Mouse (Mus musculus) left cerebral cortex, adult 2 months (tissue): Measurements from ENCODE around the gene Slc51a. TPM values are rescaled to one million over a fixed set of nuclear protein-coding genes. Genes with fewer than 3 reads are reported as not detected.

ENCODE experiments used
- DNase-seq, 2 experiments: peaks; one replicate each; pipeline ENCODE4 v3.0.0; 2021 to 2022; ENCODE audit warnings: low spot score in 2 of 2, mixed read lengths in 1 of 2; ENCODE audit errors: extremely low spot score in 1 of 2
- H3K27ac ChIP-seq: fragments of 200-600 bp; 2 replicates; pipeline ENCODE4 v1.8.1; 2022
- H3K4me3 ChIP-seq: fragments of 200-600 bp; 2 replicates; pipeline ENCODE4 v1.8.1; 2022
- CTCF ChIP-seq: fragments of 200-600 bp; IDR thresholded peaks from 2 replicates; pipeline ENCODE4 v1.8.1; 2022; ENCODE audit warnings: antibody characterized with exemption, mild to moderate bottlenecking, moderate library complexity
- intact Hi-C: fragments of 180-260 bp; cut with DNase I; formaldehyde crosslinking; loops from one replicate; pipeline ENCODE4 v1.15.1; 2025
- total RNA-seq, 2 experiments: library from RNA; stranded (reverse); gene quantifications; 2 replicates each; pipeline ENCODE4 v1.2.3; 2021

Slc51a gene
- total RNA-seq, 2 experiments from 2014 or later: not detected

DNA sequence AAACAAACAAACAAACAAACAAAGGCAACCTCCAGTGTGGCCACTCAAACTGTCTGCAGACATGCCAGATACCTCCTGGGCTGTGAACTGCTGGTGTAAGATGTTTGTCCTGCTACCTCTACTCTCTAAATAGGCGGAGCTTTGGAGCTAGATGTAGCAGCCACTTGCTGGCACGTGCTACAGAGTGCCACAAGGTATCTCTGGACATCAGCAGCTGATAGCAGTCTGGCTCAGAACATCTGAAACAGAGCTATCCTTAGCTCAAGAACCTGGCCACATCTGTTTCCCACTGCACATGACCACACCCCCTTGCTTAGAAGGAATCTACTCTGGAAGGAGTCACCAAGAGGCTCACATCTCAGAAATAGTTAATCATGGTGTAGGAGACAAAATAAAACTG, 2.5 kb downstream of the Slc51a start:
- no peak for DNase-seq
- Histone ChIP-seq H3K4me3 (no peak overlapping the region), H3K27ac (no peak overlapping the region)
- intact Hi-C loops: no loop called here
- no peak for TF ChIP-seq CTCF

DNA sequence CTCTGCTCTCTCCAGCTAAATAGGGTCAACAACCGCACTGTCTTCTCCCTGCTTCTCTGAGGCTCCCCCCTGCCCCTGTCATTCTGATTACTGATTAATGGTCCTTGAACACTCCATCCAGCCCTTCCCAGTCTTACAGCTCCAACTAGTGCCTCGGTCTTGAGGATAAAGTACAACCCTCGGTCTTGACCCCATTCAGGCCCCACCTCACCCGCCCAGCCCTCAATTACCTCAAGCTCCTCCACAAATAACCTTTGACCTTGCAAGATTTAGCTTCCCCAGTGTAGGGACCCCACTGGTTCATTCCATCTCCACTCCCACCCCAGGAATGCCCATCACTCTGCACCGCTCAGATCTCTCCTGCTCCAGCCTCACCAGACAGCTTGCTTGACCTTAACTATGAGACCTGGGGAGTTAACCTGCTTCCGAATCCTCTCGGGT, 3.2 kb downstream of the Slc51a start:
- no peak overlapping the region for H3K27ac ChIP-seq
- no peak for TF ChIP-seq CTCF
- intact Hi-C loops: no loop called here
- DNase-seq: no peak
- no peak overlapping the region for H3K4me3 ChIP-seq

DNA sequence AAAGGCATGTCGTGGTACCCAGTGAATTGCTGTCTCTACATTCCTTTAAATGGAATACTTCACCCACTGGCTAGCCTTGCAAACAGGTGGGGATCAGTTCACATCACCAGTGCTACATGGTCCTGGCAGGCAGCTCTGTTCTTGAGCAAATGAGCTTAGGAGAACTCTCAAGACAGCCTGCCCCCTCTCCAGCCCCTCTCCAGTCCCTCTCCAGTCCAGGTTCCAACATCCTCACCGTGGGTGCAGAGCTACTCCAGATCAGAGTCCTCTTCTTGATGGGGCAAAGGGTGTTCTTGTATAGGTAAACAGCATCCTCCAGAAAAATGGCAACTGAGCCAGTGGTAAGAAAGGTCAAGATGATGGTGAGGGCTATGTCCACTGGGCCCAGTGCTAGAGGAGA, 8.3 kb downstream of the Slc51a start:
- DNase-seq: no peak
- TF ChIP-seq CTCF: no peak
- H3K4me3 ChIP-seq: no peak overlapping the region
- intact Hi-C loops: no loop called here
- H3K27ac ChIP-seq: no peak overlapping the region

DNA sequence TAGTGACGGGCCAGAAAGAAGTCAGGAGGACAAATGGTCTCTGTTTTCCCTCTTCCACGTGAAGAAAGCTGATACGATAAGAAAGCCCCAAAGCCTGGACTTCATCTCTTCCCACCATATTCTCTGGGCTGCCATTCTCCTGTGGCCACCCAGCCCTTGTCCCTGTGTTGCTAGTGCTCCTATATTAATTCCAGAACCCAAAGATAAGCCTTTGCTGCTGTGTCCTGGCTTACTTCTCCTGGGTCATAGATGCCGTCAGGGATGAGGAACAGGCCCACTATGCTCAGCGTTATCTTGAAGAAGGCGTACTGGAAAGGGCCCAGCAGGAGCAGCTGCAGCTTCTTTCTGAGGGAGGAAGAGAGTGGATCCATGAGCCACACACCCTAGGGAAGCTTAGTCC, 10.4 kb downstream of the Slc51a start:
- H3K27ac ChIP-seq: no peak overlapping the region
- no peak for DNase-seq
- H3K4me3 ChIP-seq: no peak overlapping the region
- no peak for TF ChIP-seq CTCF
- intact Hi-C loops: no loop called here

DNA sequence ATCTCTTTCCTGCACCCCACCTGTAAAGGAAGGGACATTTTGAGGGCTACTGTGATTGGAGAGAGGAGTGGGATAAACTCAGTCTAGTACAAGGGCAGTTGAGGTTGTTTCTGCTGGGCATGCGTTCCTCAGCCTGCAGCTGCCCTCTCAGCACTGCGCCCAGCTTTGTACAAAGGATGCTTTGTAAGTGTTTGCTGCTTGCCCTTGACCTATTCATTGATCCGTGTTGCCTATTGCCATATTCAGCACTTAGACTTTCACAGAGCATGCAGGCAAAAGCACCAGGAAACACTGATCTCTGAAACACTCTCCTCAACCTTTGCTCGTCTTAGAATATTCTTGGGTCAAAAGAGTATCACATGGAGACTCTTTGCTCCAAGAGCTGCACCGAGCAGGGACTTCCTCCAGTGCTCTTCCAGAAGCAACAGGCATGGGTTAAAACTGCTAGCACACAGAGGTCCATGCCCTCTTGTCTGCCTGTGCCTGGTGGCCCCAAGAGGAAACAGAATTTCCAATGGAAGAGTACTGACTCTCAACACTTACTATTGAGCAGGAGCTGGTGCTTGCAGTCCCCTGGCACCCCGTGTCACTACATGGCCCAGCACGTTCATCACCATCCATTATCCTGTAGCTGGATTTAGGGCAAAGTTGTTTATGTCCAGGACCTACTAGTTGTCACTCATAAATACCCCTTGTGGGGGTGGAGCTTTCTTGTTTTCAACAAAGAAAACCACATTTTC, 15.2 kb downstream of the Slc51a start:
- no peak for DNase-seq
- peak overlapping the region; percentile 22 for H3K27ac ChIP-seq
- TF ChIP-seq CTCF: no peak
- intact Hi-C loops: no loop called here
- no peak overlapping the region for H3K4me3 ChIP-seq

DNA sequence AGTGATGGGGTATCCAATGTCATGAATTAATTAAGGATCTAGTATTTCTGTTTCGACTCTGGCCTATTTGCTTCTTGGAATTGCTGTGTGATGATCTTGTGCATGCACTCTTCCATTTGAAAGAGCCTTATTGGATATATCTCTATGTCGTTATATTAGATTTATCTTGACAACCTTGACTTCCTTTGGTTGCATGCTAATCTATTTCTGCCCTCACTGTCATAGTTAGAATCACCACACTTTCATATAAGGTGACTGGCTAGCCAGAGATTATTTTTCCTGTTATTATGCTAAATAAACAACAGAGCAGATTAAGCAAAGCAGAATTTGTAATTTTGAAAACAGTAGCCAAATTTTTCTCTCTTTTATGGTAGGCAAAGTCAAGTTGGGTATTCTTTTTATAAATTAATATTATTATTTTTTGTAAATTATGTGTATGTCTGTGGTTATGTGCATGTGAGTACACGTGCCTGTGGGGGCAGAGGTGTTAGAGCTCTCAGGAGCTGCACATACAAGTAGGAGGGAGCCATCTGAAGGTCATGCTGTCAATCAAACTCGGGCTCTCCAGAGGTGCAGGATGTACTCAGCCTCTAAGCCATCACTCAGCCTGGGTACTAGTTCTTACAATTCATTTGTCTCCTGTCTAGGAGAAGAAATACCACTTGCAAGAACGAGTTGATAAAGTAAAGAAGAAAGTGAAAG, 18.1 kb downstream of the Slc51a start:
- TF ChIP-seq CTCF: no peak

DNA sequence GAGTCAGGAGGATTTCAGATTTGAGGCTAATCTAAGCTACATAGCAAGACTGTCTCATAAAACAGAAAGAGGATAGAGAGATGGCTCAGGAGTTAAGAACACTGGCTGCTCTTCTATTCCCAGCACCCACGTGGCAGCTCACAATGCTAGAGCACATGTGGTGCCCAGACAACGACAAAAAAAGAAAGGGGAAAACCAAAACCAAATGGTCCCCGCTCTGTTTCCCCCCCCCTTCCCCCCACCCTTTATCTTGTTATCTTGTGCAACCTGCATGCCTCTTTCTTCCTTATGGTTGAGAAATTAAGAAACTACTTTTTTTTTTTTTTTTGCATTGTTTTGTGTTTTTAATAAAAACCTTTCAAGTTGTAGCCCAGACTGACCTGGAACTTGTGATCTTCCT, 19.2 kb downstream of the Slc51a start:
- H3K27ac ChIP-seq: no peak overlapping the region
- TF ChIP-seq CTCF: no peak
- intact Hi-C loops: no loop called here
- DNase-seq: no peak
- H3K4me3 ChIP-seq: no peak overlapping the region

More for the DNA sequence above, 18.1 kb downstream of the Slc51a start:
- Histone ChIP-seq H3K27ac (no peak overlapping the region), H3K4me3 (no peak overlapping the region)
- DNase-seq: no peak
- intact Hi-C loops: no loop called here

DNA sequence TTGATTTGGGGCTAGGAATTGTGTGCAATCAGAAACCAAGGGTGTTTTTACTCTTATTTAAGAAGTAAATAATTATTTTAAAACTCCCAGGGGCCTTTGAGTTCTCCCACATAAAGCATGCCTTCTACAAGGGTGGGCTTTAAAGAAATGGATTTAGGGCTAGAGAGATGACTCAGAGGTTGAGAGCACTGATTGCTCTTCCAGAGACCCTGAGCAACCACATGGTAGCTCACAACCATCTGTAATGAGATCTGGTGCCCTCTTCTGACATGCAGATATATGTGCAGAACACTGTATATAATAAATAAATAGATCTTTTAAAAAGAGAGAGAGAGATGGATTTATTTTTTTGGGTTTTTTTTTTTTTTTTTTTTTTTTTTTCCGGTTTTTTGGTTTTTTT, 22.8 kb downstream of the Slc51a start:
- no peak for DNase-seq
- H3K4me3 ChIP-seq: no peak overlapping the region
- intact Hi-C loops: no loop called here
- no peak; the same call in 1 of the 2 replicates for TF ChIP-seq CTCF
- H3K27ac ChIP-seq: no peak overlapping the region

DNA sequence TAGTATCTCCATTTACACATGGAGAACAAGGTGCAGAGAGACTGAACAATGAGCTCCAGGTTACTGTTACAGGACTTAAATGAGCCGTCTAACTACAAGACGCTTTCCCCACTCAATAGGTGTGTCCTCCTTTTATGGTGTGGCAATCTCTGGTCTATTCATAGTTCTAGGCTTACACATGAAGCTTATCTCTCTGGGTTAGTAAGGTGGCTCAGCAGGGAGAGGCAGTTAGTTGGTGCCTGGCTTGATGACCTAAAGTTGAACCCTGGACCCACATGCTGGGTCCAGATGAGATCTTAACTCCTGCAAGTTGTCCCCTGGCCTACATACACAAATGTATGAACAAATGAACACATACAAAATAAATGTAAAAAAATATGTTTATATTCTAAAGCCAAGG, 24.3 kb downstream of the Slc51a start:
- no peak for DNase-seq
- H3K27ac ChIP-seq: no peak overlapping the region
- TF ChIP-seq CTCF: no peak
- H3K4me3 ChIP-seq: no peak overlapping the region
- intact Hi-C loops: no loop called here

DNA sequence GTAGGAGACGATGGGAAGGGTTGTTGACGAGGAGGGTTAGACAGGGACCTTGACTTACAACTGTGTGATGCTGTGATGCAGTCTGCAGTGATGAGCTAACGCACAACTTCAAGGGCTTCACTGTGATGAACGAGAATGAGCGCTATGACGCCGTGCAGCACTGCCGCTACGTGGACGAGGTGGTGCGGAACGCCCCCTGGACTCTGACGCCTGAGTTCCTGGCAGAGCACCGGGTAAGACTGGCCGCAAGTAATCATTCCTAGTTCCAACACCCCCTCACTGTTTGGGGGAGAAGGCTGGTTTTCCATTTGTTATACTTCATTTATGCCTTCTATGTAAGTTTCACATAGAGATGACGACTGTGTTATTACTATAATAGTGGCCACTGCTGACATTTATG, 24.7 kb downstream of the Slc51a start:
- no peak for TF ChIP-seq CTCF
- no peak overlapping the region for H3K4me3 ChIP-seq
- intact Hi-C loops: no loop called here
- H3K27ac ChIP-seq: no peak overlapping the region
- DNase-seq: no peak

DNA sequence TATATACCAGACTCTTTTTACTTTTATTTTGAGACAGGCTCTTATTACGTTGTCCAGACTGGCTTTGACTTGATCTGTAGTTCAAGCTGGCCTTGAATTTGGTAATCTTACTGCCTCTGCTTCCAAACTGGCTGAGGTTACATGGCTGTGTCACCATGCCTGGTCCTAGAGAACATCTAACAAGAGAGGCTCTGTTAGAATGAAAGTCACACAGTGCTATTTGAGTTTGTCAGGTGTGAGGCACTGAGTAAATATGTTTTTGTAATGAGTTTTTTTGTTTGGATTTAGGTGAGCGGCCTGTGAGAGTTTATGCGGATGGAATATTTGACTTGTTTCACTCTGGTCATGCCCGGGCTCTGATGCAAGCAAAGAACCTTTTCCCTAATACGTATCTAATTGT, 26.0 kb downstream of the Slc51a start:
- TF ChIP-seq CTCF: no peak
- intact Hi-C loops: no loop called here
- H3K4me3 ChIP-seq: no peak overlapping the region
- no peak overlapping the region for H3K27ac ChIP-seq
- no peak for DNase-seq

DNA sequence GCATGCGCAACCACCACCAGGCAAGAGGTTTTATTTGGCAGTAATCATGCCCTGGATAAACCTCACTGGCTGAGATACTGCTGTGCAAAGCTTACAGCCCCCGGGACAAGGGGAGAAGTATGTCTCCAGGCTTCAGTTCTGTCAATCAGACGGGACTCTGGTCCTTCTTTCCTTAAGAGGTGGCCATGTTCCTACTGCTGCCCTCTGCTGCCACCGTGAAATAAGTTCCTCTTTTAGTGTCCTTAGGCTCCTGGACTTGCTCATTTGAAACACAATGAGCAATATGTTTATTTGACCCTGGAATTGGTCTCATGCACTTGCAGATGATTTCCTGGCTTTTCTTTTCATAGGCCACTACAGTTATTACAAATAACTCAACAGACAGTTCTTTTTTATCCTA, 27.2 kb downstream of the Slc51a start:
- intact Hi-C loops: no loop called here
- Histone ChIP-seq H3K4me3 (no peak overlapping the region), H3K27ac (no peak overlapping the region)
- DNase-seq: no peak
- no peak; the same call in none of the 2 replicates for TF ChIP-seq CTCF
